Mouse (Mus musculus) spleen, adult 2 months (tissue): ENCODE measurements around the gene Tbc1d24. TPM values are rescaled to one million over a fixed set of nuclear protein-coding genes. Genes with fewer than 3 reads are reported as not detected.

Experiments used
- DNase-seq, 2 experiments: peaks; one replicate each; pipeline versions ENCODE4 v3.0.0 to v3.0.0-alpha.2; 2012 to 2021; ENCODE audit warnings: low spot score in 2 of 2, low read depth in 1 of 2
- H3K27ac ChIP-seq: fragments of 200-500 bp; 2 replicates; pipeline ENCODE4 v1.5.1; 2012; ENCODE audit warnings: low read length, inconsistent platforms; ENCODE audit not compliant: insufficient read depth
- H3K27me3 ChIP-seq: fragments of 200-500 bp; 2 replicates; pipeline ENCODE4 v1.6.1; 2012; ENCODE audit warnings: mild to moderate bottlenecking, moderate library complexity, low read length, inconsistent platforms; ENCODE audit not compliant: control insufficient read depth, insufficient read depth
- H3K36me3 ChIP-seq: fragments of 200-500 bp; 2 replicates; pipeline ENCODE4 v1.6.1; 2012; ENCODE audit warnings: mild to moderate bottlenecking, low read length, inconsistent platforms; ENCODE audit not compliant: control insufficient read depth, insufficient read depth
- H3K4me1 ChIP-seq: fragments of 200-500 bp; 2 replicates; pipeline ENCODE4 v1.6.1; 2011; ENCODE audit warnings: inconsistent platforms; ENCODE audit not compliant: control insufficient read depth, insufficient read depth, insufficient read length
- H3K4me3 ChIP-seq: fragments of 200-500 bp; 2 replicates; pipeline ENCODE4 v1.5.1; 2011; ENCODE audit warnings: mild to moderate bottlenecking, inconsistent platforms; ENCODE audit not compliant: insufficient read depth, insufficient read length; ENCODE audit errors: extremely low read depth
- CTCF ChIP-seq: fragments of 200-500 bp; IDR thresholded peaks from 2 replicates; pipeline ENCODE4 v1.5.1; 2011; ENCODE audit warnings: mild to moderate bottlenecking, inconsistent platforms; ENCODE audit not compliant: insufficient read depth, insufficient read length, insufficient replicate concordance; ENCODE audit errors: extremely low read depth
- POLR2A ChIP-seq: fragments of 200-500 bp; IDR thresholded peaks from 2 replicates; pipeline ENCODE4 v1.6.1; 2011; ENCODE audit warnings: low read depth, low read length, inconsistent platforms
- WGBS: fragments of 180-500 bp; shearing (Covaris S2); methylation state at CpG from one replicate; pipeline ENCODE4 v1.1.7; 2018; 5-methylcytosine and 5-hydroxymethylcytosine counted together
- polyA plus RNA-seq: library from polyadenylated mRNA; depleted of rRNA; stranded (reverse); fragments of >200 nt; gene quantifications from 2 replicates; pipeline ENCODE4 v1.2.3, GENCODE M21; 2012

Gene Tbc1d24
- polyA plus RNA-seq, 1 experiment: 5.9 TPM

DNA sequence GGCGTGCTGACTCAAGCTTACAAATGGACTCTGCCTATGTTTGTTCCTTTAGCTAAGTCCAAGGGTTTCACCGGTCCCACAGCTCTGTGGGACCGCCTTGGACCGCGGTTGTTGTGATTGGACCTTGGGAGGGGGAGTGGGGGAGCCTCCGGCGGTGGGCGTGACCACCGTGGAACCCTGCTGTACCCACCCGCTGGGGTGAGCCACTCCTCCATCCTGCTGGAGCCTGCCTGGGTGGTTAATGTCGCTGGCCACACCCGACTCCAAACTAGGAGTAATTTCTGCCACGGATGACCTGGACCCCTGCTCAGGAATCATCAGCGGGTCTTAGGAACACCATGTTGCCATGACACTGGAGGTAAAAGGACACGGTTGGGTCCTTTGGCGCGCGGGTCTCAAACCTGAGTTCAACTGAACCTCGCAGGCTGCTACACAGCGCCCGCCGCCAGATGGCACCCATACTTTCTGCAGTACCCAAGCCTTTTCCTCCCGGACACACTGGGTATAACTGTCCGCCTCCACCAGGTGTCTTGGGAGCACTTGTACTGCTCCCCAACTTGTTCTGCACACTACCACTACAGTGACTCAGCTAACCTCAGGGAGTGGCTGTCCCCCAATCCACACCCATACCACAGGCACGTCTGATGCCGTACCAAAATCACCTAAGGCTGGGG lies 53.3 kb downstream of the Tbc1d24 start:
- WGBS: under 1% methylated on average over 26 of the region's 26 CpGs
- DNase-seq: peak; percentile 66 to 75

DNA sequence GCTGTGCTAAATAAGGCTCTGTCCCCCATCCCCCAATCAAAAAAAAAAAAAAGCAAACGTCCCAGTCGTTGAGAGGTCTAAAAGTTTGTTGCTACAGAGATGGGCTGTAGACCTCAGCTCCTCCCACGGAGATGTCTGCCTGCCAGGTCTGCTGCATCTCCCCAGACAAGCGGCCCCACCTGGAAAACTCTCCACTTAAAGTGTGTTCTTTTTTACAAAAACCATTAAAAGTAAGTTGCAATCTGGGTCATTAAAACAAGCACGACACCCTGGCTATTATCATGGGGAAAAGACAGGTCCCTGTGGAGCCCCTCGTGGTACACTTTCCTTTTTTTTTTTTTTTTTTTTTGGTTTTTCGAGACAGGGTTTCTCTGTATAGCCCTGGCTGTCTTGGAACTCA lies 54.0 kb downstream of the Tbc1d24 start:
- Histone ChIP-seq H3K4me3 (no peak overlapping the region), H3K36me3 (peaks cover 1% of the 10 kb centered on the region), H3K27ac (no peak overlapping the region), H3K27me3 (no peaks in the 10 kb centered on the region), H3K4me1 (no peaks in the 10 kb centered on the region)
- TF ChIP-seq POLR2A (no peak), CTCF (no peak)
- WGBS: 21% methylated on average over 7 of the region's 7 CpGs
- DNase-seq: no peak

More for the DNA sequence above, 53.3 kb downstream of the Tbc1d24 start:
- Histone ChIP-seq H3K27me3 (no peaks in the 10 kb centered on the region), H3K27ac (no peak overlapping the region), H3K4me3 (peak overlapping the region; percentile 43), H3K36me3 (peaks cover 1% of the 10 kb centered on the region), H3K4me1 (no peaks in the 10 kb centered on the region)
- TF ChIP-seq CTCF (peak; percentile 90), POLR2A (no peak)

DNA sequence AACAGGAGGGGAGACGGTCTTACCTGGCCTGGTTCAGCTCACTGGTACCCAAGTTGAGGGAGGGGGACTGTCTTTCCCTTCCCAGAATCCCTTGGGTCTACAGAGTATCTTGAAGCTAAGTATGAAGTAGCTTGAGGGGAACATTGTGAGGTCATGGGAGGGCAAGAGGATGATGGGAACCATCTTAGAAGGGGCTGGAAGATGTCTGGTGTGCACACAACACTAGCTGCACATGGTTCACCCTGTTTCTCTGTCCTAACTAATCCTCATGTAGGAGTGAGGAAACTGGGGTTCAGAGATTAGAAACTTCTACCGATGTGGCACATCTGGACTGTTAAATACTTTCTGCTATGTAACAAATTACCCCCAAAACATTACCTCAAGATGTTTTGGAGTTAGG lies 54.5 kb downstream of the Tbc1d24 start, which contains the start of gene Pdpk1:
Pdpk1 (minus strand) TSS at position 101 of the 400 bp plus-strand sequence.
- Histone ChIP-seq H3K27ac (no peak within 1 kb of the TSS), H3K4me1 (no peaks in the 10 kb centered on the region), H3K4me3 (no peak within 1 kb of the TSS), H3K27me3 (no peaks in the 10 kb centered on the region), H3K36me3 (peaks cover 1% of the 10 kb centered on the region; the same call in 1 of the 2 replicates)
- WGBS: 85% methylated on average over 2 of the region's 2 CpGs
- TF ChIP-seq POLR2A (no peak), CTCF (no peak)
- no peak for DNase-seq

DNA sequence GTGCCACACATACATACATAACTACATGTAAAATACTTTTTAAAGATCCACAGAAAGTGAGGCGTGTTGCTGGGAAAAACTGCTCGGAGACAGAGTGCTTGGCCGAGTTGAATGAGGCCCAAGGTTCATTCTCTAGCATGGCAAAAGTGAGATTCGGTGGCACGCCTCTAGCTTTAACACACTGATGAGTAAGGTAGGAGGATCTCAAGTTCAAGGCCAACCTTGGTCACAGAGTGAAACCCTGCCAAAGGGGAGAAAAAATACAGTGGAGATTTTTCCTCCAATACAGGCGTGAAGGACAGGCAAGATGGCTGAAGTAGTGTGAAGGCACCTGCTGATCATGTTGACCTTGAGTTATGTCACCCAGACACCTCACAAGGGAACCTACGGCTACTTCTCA lies 55.9 kb downstream of the Tbc1d24 start:
- H3K27ac ChIP-seq: no peak overlapping the region
- DNase-seq: no peak
- H3K36me3 ChIP-seq: no peaks in the 10 kb centered on the region
- WGBS: 92% methylated on average over 7 of the region's 7 CpGs
- H3K27me3 ChIP-seq: no peaks in the 10 kb centered on the region
- TF ChIP-seq CTCF: no peak
- no peak for TF ChIP-seq POLR2A
- H3K4me3 ChIP-seq: no peak overlapping the region
- no peaks in the 10 kb centered on the region for H3K4me1 ChIP-seq

DNA sequence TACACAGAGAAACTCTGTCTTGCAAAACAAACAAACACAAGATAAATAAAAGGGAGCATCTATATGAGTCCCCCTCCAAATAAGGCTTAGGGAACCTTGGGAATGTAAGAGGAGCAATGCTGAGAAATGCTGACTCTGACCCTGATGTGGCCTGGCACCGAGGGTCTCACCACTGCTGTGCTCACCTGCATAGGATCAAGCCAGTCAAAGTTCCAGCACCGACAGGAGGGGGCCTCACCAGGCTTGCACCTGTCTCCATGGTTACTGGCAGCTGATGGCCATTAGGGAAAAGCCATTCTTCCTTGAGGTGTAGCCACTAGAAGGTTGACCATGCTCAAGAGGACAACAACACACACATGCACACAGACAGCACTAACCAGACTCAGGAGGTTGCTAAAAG lies 62.5 kb downstream of the Tbc1d24 start:
- H3K36me3 ChIP-seq: no peaks in the 10 kb centered on the region
- no peaks in the 10 kb centered on the region for H3K27me3 ChIP-seq
- no peak overlapping the region for H3K27ac ChIP-seq
- H3K4me1 ChIP-seq: peaks cover 8% of the 10 kb centered on the region
- TF ChIP-seq POLR2A: no peak
- no peak for TF ChIP-seq CTCF
- WGBS: 71% methylated on average over 2 of the region's 2 CpGs
- no peak for DNase-seq
- H3K4me3 ChIP-seq: no peak overlapping the region

DNA sequence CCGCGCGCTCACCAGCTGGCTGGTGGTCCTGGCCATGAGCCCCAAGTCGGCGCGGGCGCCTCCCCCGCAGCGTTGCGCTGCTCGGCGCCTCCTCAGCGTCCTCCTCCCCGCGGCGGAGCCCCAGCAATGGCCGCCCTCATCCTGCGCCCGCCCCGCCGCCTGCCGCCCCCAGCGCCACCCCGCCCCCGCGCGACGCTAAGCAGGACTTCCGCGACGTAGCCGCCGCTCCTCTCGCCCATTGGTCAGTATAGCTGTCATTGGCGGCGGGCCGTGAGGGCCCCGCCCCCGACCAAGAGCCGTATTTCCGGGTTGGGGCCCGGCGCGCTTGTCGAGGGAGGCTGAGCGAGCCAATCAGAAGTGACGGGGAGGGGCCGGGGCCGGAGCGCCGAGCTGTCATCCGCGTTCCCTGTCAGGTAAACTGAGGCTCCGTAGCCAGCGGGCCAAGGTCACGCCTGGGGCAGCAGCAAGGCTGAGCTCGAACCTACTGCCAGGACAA lies 63.9 kb downstream of the Tbc1d24 start:
- Histone ChIP-seq H3K27ac (peak overlapping the region; percentile 87), H3K36me3 (no peaks in the 10 kb centered on the region), H3K27me3 (no peaks in the 10 kb centered on the region), H3K4me3 (peak overlapping the region; percentile 94), H3K4me1 (peaks cover 11% of the 10 kb centered on the region)
- DNase-seq: peak; percentile 94 to 96
- TF ChIP-seq POLR2A: peak; percentile 41
- TF ChIP-seq CTCF: no peak
- under 1% methylated on average over 44 of the region's 57 CpGs for WGBS

DNA sequence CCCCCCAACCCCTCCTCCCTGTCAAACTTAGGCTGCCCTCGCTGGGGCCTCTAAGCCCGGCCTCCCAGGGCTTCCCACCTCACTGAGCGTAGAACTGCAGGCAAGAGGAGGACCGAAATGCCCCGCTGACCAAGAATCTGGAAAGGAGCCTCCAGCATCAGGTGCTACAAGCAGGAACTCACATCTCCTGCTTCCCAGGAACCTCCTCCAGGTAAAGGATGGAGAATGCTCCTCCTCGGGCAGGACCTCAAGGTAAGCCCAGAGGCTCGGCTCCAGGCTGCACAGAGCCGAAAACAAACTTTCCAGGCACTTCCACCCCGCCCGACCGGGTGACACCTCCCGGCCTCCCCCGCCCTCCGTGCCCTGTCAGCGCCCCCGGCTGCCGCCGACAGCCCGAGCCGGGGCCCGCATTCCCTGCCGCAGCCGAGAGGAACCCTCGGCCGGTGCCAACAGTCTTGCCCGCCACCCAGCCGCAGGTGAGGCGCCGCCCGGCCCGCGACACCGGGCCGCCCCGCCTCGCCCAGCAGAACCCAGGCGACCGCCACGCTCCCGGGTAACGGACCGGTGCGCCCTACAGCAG lies 64.4 kb downstream of the Tbc1d24 start:
- under 1% methylated on average over 40 of the region's 43 CpGs for whole genome bisulfite sequencing
- no peak for DNase-seq
- H3K27me3 ChIP-seq: no peaks in the 10 kb centered on the region
- peak overlapping the region; percentile 87 for H3K27ac ChIP-seq
- H3K36me3 ChIP-seq: no peaks in the 10 kb centered on the region
- peak overlapping the region; percentile 90 for H3K4me3 ChIP-seq
- peaks cover 11% of the 10 kb centered on the region for H3K4me1 ChIP-seq
- TF ChIP-seq CTCF: no peak
- TF ChIP-seq POLR2A: no peak
